Mouse (Mus musculus) forebrain, embryonic 14.5 days (tissue): ENCODE results near the gene Mecom. TPM values are rescaled to one million over a fixed set of nuclear protein-coding genes. Genes with fewer than 3 reads are reported as not detected.

Experiments used
- ATAC-seq: fragments of 200-750 bp; cut with Nextera tagmentation; 2 replicates; pipeline ENCODE4 v1.8.0; 2017; ENCODE audit warnings: mild to moderate bottlenecking, moderate library complexity
- DNase-seq: peaks from one replicate; pipeline ENCODE4 v3.0.0-alpha.2; 2015; ENCODE audit warnings: low spot score
- H3K27ac ChIP-seq: fragments of 300-500 bp; sonication (generic); 2 replicates; pipeline ENCODE4 v1.5.1; 2014; ENCODE audit warnings: low read depth, mild to moderate bottlenecking, control low read depth, low read length, moderate library complexity
- H3K27me3 ChIP-seq: fragments of 300-500 bp; sonication (generic); replicated peaks from 2 replicates; pipeline ENCODE4 v1.6.1; 2014; ENCODE audit warnings: low read length, control low read depth, mixed read lengths; ENCODE audit not compliant: control insufficient read depth, insufficient read depth
- H3K36me3 ChIP-seq: fragments of 300-500 bp; sonication (generic); 2 replicates; pipeline ENCODE4 v1.6.1; 2014; ENCODE audit warnings: low read length, control low read depth; ENCODE audit not compliant: control insufficient read depth, insufficient read depth
- H3K4me1 ChIP-seq: fragments of 300-500 bp; sonication (generic); 2 replicates; pipeline ENCODE4 v1.6.1; 2014; ENCODE audit warnings: antibody characterized with exemption, low read length, control low read depth; ENCODE audit not compliant: control insufficient read depth, insufficient read depth
- H3K4me2 ChIP-seq: fragments of 300-500 bp; sonication (generic); 2 replicates; pipeline ENCODE4 v1.6.1; 2014; ENCODE audit warnings: mild to moderate bottlenecking, control low read depth, low read length
- H3K4me3 ChIP-seq: fragments of 300-500 bp; sonication (generic); 2 replicates; pipeline ENCODE4 v1.5.1; 2014; ENCODE audit warnings: low read depth, low read length, control low read depth
- H3K9ac ChIP-seq: fragments of 300-500 bp; sonication (generic); 2 replicates; pipeline ENCODE4 v1.6.1; 2014; ENCODE audit warnings: mild to moderate bottlenecking, low read length, control low read depth, moderate library complexity
- H3K9me3 ChIP-seq: fragments of 300-500 bp; sonication (generic); replicated peaks from 2 replicates; pipeline ENCODE4 v1.6.1; 2016; ENCODE audit warnings: low read length, control low read depth, mixed read lengths; ENCODE audit not compliant: control insufficient read depth
- WGBS: fragments of 180-500 bp; shearing (Covaris S2); extraction: QIAGEN DNeasy Blood & Tissue Kit; methylation state at CpG from one replicate; pipeline ENCODE4 v1.1.7; 2014; 5-methylcytosine and 5-hydroxymethylcytosine counted together
- polyA plus RNA-seq: library from polyadenylated mRNA; unstranded; fragments of >200 nt; fragmentation: Nextera tagmentation; extraction: Ambion mirVana; gene quantifications from 2 replicates; pipeline ENCODE4 v1.2.1, GENCODE M21; 2014

Mecom gene
- polyA plus RNA-seq, 1 experiment from 2014 or later, result 3.2 TPM

GRCm38 (mm10) chr3:29997068-29997467 lies 550.7 kb downstream of the Mecom start:
- ATAC-seq (no peak), DNase-seq (no peak)
- no peak overlapping the region for H3K4me3 ChIP-seq
- H3K27me3 ChIP-seq, result no peaks in the 10 kb centered on the region
- H3K36me3 ChIP-seq, result no peaks in the 10 kb centered on the region
- no peak overlapping the region for H3K27ac ChIP-seq
- no peaks in the 10 kb centered on the region for H3K4me1 ChIP-seq
- 85% methylated on average over 7 of the region's 7 CpGs for WGBS
- no peak overlapping the region for H3K4me2 ChIP-seq
- no peaks in the 10 kb centered on the region for H3K9me3 ChIP-seq
- H3K9ac ChIP-seq, result no peak overlapping the region

GRCm38 (mm10) chr3:29993346-29993745 lies 554.5 kb downstream of the Mecom start:
- Histone ChIP-seq H3K4me2 (no peak overlapping the region), H3K27me3 (no peaks in the 10 kb centered on the region), H3K4me3 (no peak overlapping the region), H3K9me3 (no peaks in the 10 kb centered on the region), H3K36me3 (no peaks in the 10 kb centered on the region), H3K4me1 (no peaks in the 10 kb centered on the region), H3K27ac (no peak overlapping the region), H3K9ac (no peak overlapping the region)
- ATAC-seq (no peak), DNase-seq (no peak)
- WGBS, result 84% methylated on average over 10 of the region's 10 CpGs

GRCm38 (mm10) chr3:29991523-29991922 lies 556.3 kb downstream of the Mecom start:
- 90% methylated on average over 1 of the region's 1 CpGs for WGBS
- H3K4me2 ChIP-seq, result no peak overlapping the region
- H3K27me3 ChIP-seq, result no peaks in the 10 kb centered on the region
- H3K36me3 ChIP-seq, result no peaks in the 10 kb centered on the region
- no peak overlapping the region for H3K9ac ChIP-seq
- no peaks in the 10 kb centered on the region for H3K9me3 ChIP-seq
- no peak overlapping the region for H3K27ac ChIP-seq
- H3K4me3 ChIP-seq, result no peak overlapping the region
- ATAC-seq (no peak), DNase-seq (no peak)
- no peaks in the 10 kb centered on the region for H3K4me1 ChIP-seq

- H3K9me3 ChIP-seq, result no peaks in the 10 kb centered on the region
- H3K4me3 ChIP-seq, result no peak overlapping the region
- H3K27me3 ChIP-seq, result no peaks in the 10 kb centered on the region
- ATAC-seq (no peak), DNase-seq (no peak)
- no peaks in the 10 kb centered on the region for H3K4me1 ChIP-seq
- H3K4me2 ChIP-seq, result no peak overlapping the region
- H3K36me3 ChIP-seq, result no peaks in the 10 kb centered on the region
- H3K27ac ChIP-seq, result no peak overlapping the region
- 91% methylated on average over 3 of the region's 3 CpGs for WGBS
- no peak overlapping the region for H3K9ac ChIP-seq
These were observed 563.4 kb downstream of the Mecom start for GRCm38 (mm10) chr3:29984431-29984830.

DNA sequence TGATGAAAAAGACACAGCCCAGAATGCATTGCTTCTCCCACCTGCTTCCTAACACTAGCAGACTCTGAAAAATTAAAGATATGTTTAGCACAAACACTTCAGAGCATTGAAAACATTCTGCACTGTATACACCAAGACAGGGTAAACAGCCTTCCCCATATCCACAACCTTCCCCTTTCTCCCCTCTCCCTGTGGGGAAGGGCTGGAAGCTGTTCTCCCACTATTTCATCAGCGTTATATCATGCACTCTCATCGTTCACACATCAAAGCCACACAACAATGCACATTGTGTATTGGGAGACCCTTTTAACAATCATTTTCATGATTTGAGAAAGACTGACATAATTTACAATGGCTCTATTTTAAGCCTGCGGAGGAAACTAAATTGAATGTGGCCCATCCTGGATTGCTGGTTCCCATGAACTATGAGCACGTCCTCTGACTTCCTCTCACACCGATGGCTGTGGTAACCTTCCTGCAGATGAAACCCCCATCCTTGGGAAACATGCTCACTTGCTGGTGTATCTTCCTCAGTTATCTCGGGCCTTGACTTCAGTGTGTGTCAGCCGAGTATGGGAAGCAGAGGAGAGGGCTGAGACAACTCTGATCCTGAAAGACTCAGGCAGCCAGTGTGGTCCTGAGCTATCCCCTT lies 566.4 kb downstream of the Mecom start:
- H3K4me3 ChIP-seq, result no peak overlapping the region
- H3K9ac ChIP-seq, result no peak overlapping the region
- DNase-seq (no peak), ATAC-seq (no peak)
- no peaks in the 10 kb centered on the region for H3K36me3 ChIP-seq
- H3K27ac ChIP-seq, result no peak overlapping the region
- WGBS, result 76% methylated on average over 7 of the region's 7 CpGs
- no peaks in the 10 kb centered on the region for H3K9me3 ChIP-seq
- no peaks in the 10 kb centered on the region for H3K27me3 ChIP-seq
- H3K4me1 ChIP-seq, result no peaks in the 10 kb centered on the region
- no peak overlapping the region for H3K4me2 ChIP-seq

DNA sequence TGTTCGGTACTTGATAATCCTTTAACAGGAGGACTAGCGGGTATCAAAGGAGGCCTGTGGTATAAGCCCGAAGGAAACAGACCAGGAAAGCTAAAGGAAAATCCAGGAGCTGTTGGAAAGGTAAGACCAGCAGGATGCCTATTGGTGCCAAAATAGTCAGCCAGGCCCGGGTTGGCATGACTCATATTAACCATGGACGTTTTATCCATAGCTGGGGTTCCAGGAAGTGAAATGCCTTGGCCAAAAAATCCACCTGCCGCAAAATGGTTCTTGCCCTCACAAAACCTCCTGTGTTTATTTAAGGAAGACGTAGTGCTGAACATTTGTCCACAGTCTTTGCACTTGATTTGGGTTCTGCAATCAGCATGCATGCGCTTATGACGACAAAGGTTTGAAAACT lies 567.3 kb downstream of the Mecom start:
- no peak for DNase-seq
- ATAC-seq, result no peak
- no peak overlapping the region for H3K9ac ChIP-seq
- H3K4me2 ChIP-seq, result no peak overlapping the region
- H3K9me3 ChIP-seq, result no peaks in the 10 kb centered on the region
- H3K4me3 ChIP-seq, result no peak overlapping the region
- no peaks in the 10 kb centered on the region for H3K27me3 ChIP-seq
- 95% methylated on average over 9 of the region's 9 CpGs for WGBS
- no peak overlapping the region for H3K27ac ChIP-seq
- H3K36me3 ChIP-seq, result no peaks in the 10 kb centered on the region
- no peaks in the 10 kb centered on the region for H3K4me1 ChIP-seq

- no peak overlapping the region for H3K4me3 ChIP-seq
- no peaks in the 10 kb centered on the region for H3K9me3 ChIP-seq
- H3K4me2 ChIP-seq, result no peak overlapping the region
- no peaks in the 10 kb centered on the region for H3K4me1 ChIP-seq
- no peak for DNase-seq
- no peak overlapping the region for H3K9ac ChIP-seq
- WGBS, result 85% methylated on average over 4 of the region's 4 CpGs
- no peaks in the 10 kb centered on the region for H3K27me3 ChIP-seq
- no peak for ATAC-seq
- H3K27ac ChIP-seq, result no peak overlapping the region
- H3K36me3 ChIP-seq, result no peaks in the 10 kb centered on the region
These were observed 571.2 kb downstream of the Mecom start for GRCm38 (mm10) chr3:29976580-29976979.

DNA sequence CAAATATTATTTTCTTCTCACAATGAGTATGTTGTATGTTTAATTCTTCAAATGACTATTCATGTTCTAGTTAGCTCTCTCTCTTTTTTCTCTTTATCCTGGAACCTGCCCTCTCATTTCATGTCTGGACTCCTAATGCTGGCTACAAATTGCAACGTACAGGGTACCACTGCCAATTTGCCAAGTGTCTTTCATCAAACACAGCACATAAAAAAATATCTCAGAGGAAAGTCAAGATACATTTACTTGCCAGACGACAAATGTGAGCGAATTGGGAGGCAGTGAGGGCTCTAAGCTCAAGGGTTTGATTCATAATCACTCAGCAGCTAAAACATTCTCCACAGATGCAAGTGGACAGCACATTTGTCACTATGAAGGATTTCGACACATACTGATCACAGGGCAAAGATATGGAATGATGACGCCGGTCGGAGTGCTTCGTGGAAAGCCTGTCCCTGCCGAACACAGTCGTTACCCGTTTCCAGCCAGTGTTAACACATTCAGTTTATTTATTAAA lies 579.3 kb downstream of the Mecom start:
- Histone ChIP-seq H3K4me3 (no peak overlapping the region), H3K9me3 (no peaks in the 10 kb centered on the region), H3K27me3 (no peaks in the 10 kb centered on the region), H3K9ac (no peak overlapping the region), H3K4me2 (no peak overlapping the region), H3K36me3 (no peaks in the 10 kb centered on the region), H3K4me1 (no peaks in the 10 kb centered on the region), H3K27ac (no peak overlapping the region)
- 92% methylated on average over 11 of the region's 11 CpGs for WGBS
- DNase-seq, result no peak
- ATAC-seq, result no peak

- DNase-seq (no peak), ATAC-seq (no peak)
- Histone ChIP-seq H3K9me3 (no peaks in the 10 kb centered on the region), H3K4me2 (no peak overlapping the region), H3K27ac (no peak overlapping the region), H3K27me3 (no peaks in the 10 kb centered on the region), H3K4me1 (no peaks in the 10 kb centered on the region), H3K36me3 (no peaks in the 10 kb centered on the region), H3K4me3 (no peak overlapping the region), H3K9ac (no peak overlapping the region)
- 82% methylated on average over 7 of the region's 7 CpGs for WGBS
These were observed 583.9 kb downstream of the Mecom start for GRCm38 (mm10) chr3:29963953-29964352.
